Mouse (Mus musculus): ENCODE measurements around the gene Ryr2. TPM values are rescaled to one million over a fixed set of nuclear protein-coding genes. Genes with fewer than 3 reads are reported as not detected.

The Ryr2 gene
- polyA plus RNA-seq, 1 experiment, result 0.13 TPM

- no peak for DNase-seq
- H3K27me3 ChIP-seq (replicated peaks; ENCODE audit: control insufficient read depth, insufficient read depth, low read length), result no peaks in the 10 kb centered on the region
- no peak for TF ChIP-seq POLR2A (IDR thresholded peaks at IDR 0.05; ENCODE audit: low read depth, low read length)
- TF ChIP-seq CTCF (conservative IDR thresholded peaks at IDR 0.05; ENCODE audit: insufficient read depth, insufficient read length, low read depth, low read length), result no peak
- H3K36me3 ChIP-seq (ENCODE audit: control insufficient read depth, insufficient read depth, low read length), result no peaks in the 10 kb centered on the region
- no peaks in the 10 kb centered on the region for H3K4me1 ChIP-seq (ENCODE audit: control insufficient read depth, insufficient read depth, low read length)
- no peak overlapping the region for H3K27ac ChIP-seq (ENCODE audit: insufficient read depth, low read depth, low read length)
- H3K4me3 ChIP-seq (ENCODE audit: insufficient read depth, low read depth, low read length), result no peak overlapping the region
- 86% methylated on average over 4 of the region's 4 CpGs for WGBS
Observed at GRCm38 (mm10) chr13:11927727-11928126, 179.0 kb downstream of the Ryr2 start.

GRCm38 (mm10) chr13:11926720-11927500 is 179.8 kb downstream of the Ryr2 start:
- H3K27me3 ChIP-seq (replicated peaks; ENCODE audit: control insufficient read depth, insufficient read depth, low read length), result no peaks in the 10 kb centered on the region
- H3K27ac ChIP-seq (ENCODE audit: insufficient read depth, low read depth, low read length), result no peak overlapping the region
- H3K4me3 ChIP-seq (ENCODE audit: insufficient read depth, low read depth, low read length), result no peak overlapping the region
- H3K4me1 ChIP-seq (ENCODE audit: control insufficient read depth, insufficient read depth, low read length), result no peaks in the 10 kb centered on the region
- WGBS, result 70% methylated on average over 11 of the region's 11 CpGs
- H3K36me3 ChIP-seq (ENCODE audit: control insufficient read depth, insufficient read depth, low read length), result no peaks in the 10 kb centered on the region
- DNase-seq, result no peak
- no peak for TF ChIP-seq POLR2A (IDR thresholded peaks at IDR 0.05; ENCODE audit: low read depth, low read length)
- no peak for TF ChIP-seq CTCF (conservative IDR thresholded peaks at IDR 0.05; ENCODE audit: insufficient read depth, insufficient read length, low read depth, low read length)

GRCm38 (mm10) chr13:11926215-11926614 is 180.5 kb downstream of the Ryr2 start:
- DNase-seq, result no peak
- WGBS, result 83% methylated on average over 2 of the region's 2 CpGs
- Histone ChIP-seq H3K27ac (ENCODE audit: insufficient read depth, low read depth, low read length) (no peak overlapping the region), H3K4me1 (ENCODE audit: control insufficient read depth, insufficient read depth, low read length) (no peaks in the 10 kb centered on the region), H3K36me3 (ENCODE audit: control insufficient read depth, insufficient read depth, low read length) (no peaks in the 10 kb centered on the region), H3K27me3 (replicated peaks; ENCODE audit: control insufficient read depth, insufficient read depth, low read length) (no peaks in the 10 kb centered on the region), H3K4me3 (ENCODE audit: insufficient read depth, low read depth, low read length) (no peak overlapping the region)
- TF ChIP-seq POLR2A (IDR thresholded peaks at IDR 0.05; ENCODE audit: low read depth, low read length), result no peak
- no peak for TF ChIP-seq CTCF (conservative IDR thresholded peaks at IDR 0.05; ENCODE audit: insufficient read depth, insufficient read length, low read depth, low read length)

- Histone ChIP-seq H3K4me3 (ENCODE audit: insufficient read depth, low read depth, low read length) (no peak overlapping the region), H3K36me3 (ENCODE audit: control insufficient read depth, insufficient read depth, low read length) (no peaks in the 10 kb centered on the region)
- TF ChIP-seq CTCF (conservative IDR thresholded peaks at IDR 0.05; ENCODE audit: insufficient read depth, insufficient read length, low read depth, low read length) (no peak), POLR2A (IDR thresholded peaks at IDR 0.05; ENCODE audit: low read depth, low read length) (no peak)
Observed at GRCm38 (mm10) chr13:11924732-11925131, 182.0 kb downstream of the Ryr2 start.

GRCm38 (mm10) chr13:11920495-11920894 is 186.2 kb downstream of the Ryr2 start:
- WGBS, result 65% methylated on average over 1 of the region's 1 CpGs
- H3K27me3 ChIP-seq (replicated peaks; ENCODE audit: control insufficient read depth, insufficient read depth, low read length), result no peaks in the 10 kb centered on the region
- no peak for DNase-seq
- TF ChIP-seq CTCF (conservative IDR thresholded peaks at IDR 0.05; ENCODE audit: insufficient read depth, insufficient read length, low read depth, low read length) (no peak), POLR2A (IDR thresholded peaks at IDR 0.05; ENCODE audit: low read depth, low read length) (no peak)
- no peaks in the 10 kb centered on the region for H3K4me1 ChIP-seq (ENCODE audit: control insufficient read depth, insufficient read depth, low read length)
- H3K4me3 ChIP-seq (ENCODE audit: insufficient read depth, low read depth, low read length), result no peak overlapping the region
- no peak overlapping the region for H3K27ac ChIP-seq (ENCODE audit: insufficient read depth, low read depth, low read length)
- H3K36me3 ChIP-seq (ENCODE audit: control insufficient read depth, insufficient read depth, low read length), result no peaks in the 10 kb centered on the region

More at GRCm38 (mm10) chr13:11924732-11925131, 182.0 kb downstream of the Ryr2 start:
- H3K27ac ChIP-seq (ENCODE audit: insufficient read depth, low read depth, low read length), result no peak overlapping the region
- DNase-seq, result no peak
- H3K27me3 ChIP-seq (replicated peaks; ENCODE audit: control insufficient read depth, insufficient read depth, low read length), result no peaks in the 10 kb centered on the region
- no peaks in the 10 kb centered on the region for H3K4me1 ChIP-seq (ENCODE audit: control insufficient read depth, insufficient read depth, low read length)
- 77% methylated on average over 3 of the region's 3 CpGs for WGBS

GRCm38 (mm10) chr13:11919448-11919847 is 187.3 kb downstream of the Ryr2 start:
- H3K36me3 ChIP-seq (ENCODE audit: control insufficient read depth, insufficient read depth, low read length), result no peaks in the 10 kb centered on the region
- TF ChIP-seq POLR2A (IDR thresholded peaks at IDR 0.05; ENCODE audit: low read depth, low read length) (no peak), CTCF (conservative IDR thresholded peaks at IDR 0.05; ENCODE audit: insufficient read depth, insufficient read length, low read depth, low read length) (no peak)
- no peaks in the 10 kb centered on the region for H3K27me3 ChIP-seq (replicated peaks; ENCODE audit: control insufficient read depth, insufficient read depth, low read length)
- no peak for DNase-seq
- H3K4me3 ChIP-seq (ENCODE audit: insufficient read depth, low read depth, low read length), result no peak overlapping the region
- no peak overlapping the region for H3K27ac ChIP-seq (ENCODE audit: insufficient read depth, low read depth, low read length)
- 84% methylated on average over 6 of the region's 6 CpGs for WGBS
- no peaks in the 10 kb centered on the region for H3K4me1 ChIP-seq (ENCODE audit: control insufficient read depth, insufficient read depth, low read length)

GRCm38 (mm10) chr13:11915619-11916018 is 191.1 kb downstream of the Ryr2 start:
- TF ChIP-seq POLR2A (IDR thresholded peaks at IDR 0.05; ENCODE audit: low read depth, low read length), result no peak
- TF ChIP-seq CTCF (conservative IDR thresholded peaks at IDR 0.05; ENCODE audit: insufficient read depth, insufficient read length, low read depth, low read length), result no peak
- Histone ChIP-seq H3K4me3 (ENCODE audit: insufficient read depth, low read depth, low read length) (no peak overlapping the region), H3K27ac (ENCODE audit: insufficient read depth, low read depth, low read length) (no peak overlapping the region), H3K27me3 (replicated peaks; ENCODE audit: control insufficient read depth, insufficient read depth, low read length) (no peaks in the 10 kb centered on the region), H3K36me3 (ENCODE audit: control insufficient read depth, insufficient read depth, low read length) (no peaks in the 10 kb centered on the region), H3K4me1 (ENCODE audit: control insufficient read depth, insufficient read depth, low read length) (no peaks in the 10 kb centered on the region)
- 64% methylated on average over 2 of the region's 2 CpGs for WGBS
- no peak for DNase-seq

Measured in kidney, adult 2 months (tissue).